Mouse (Mus musculus): ENCODE measurements around the gene Pacs1.

DNA sequence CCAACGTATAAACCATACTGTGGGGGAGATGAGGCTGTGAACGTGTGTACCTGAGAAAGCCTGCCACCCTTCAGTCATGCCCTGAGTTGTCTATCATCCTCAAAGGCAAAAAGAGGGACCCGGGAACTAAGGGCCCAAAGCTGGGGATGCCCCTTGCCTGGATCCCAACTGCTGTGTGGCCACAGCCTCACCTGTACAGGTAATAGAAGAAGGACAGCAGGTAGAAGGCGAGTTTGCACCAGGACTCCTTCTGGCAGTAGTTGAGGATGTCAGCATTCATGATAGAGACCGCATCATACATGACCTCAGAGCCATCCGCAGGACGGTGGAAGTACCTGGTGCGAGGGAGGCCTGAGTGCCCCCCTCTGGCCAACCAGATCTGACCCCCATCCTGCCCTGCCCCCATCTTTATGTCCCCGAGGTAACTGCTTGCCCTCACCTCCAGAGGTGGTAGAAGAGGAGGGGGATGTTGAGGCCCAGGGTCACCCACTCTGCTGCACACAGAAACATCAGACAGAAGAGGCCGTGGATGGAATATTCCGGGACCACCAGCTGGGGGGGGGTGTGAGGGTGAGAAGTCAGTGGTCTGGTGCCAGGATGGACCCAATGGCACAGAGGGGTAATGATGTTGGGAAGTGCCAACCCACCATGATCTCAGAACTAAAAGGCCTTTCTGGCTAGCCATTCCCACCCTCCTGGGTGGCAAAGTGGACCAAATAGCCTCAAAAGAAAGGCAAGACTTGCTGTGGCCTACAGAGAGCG lies 179.3 kb downstream of the Pacs1 start:
- TF ChIP-seq CTCF (IDR thresholded peaks at IDR 0.05; ENCODE audit: low read depth) (no peak), EP300 (IDR thresholded peaks at IDR 0.05; ENCODE audit: low read depth) (no peak)

Data from liver, embryonic 14.5 days (tissue).